Mouse (Mus musculus): ENCODE measurements around the gene Sprr2a3. TPM values are rescaled to one million over a fixed set of nuclear protein-coding genes. Genes with fewer than 3 reads are reported as not detected.
"Not testable (repeated sequence)": the region's sequence is repeated elsewhere in the genome, so short reads cannot be mapped to it uniquely, and the experiment has no call there.

The Sprr2a3 gene
- polyA plus RNA-seq (2021), result not detected

DNA sequence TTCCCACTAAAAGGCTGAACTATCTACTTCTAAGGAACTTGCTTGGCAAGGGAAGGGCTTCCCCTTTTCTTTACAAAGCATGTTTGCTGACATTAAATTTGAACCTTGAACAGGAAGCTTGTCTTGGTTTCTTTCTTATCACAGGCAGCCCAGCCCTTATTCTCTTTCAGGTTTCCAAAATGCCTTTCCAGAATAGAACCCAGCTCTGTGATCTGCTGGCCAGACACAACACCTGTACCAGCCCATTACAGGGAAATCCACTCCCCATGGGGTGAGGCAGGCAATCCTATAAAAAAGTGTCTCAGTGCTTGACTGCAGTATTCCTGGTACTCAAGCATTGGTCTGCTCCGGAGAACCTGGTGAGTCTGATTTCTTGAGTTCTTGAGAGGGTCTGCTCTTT, at the start of gene Sprr2a3:
TSS of gene Sprr2a3 (plus strand) at position 317 of the 400 bp plus-strand sequence.
- ATAC-seq; DNase-seq (ENCODE audit: low read depth, low spot score); POLR2A ChIA-PET; CTCF ChIA-PET; H3K27me3 ChIP-seq; in situ Hi-C loops (cut with MboI; ENCODE audit: low pct_unique_long_range_greater_than_20kb): not testable (repeated sequence)

GRCm38 (mm10) chr3:92236463-92237189, 48.6 kb upstream of the Sprr2a3 start:
- DNase-seq (ENCODE audit: low read depth, low spot score); POLR2A ChIA-PET; in situ Hi-C loops (cut with MboI; ENCODE audit: low pct_unique_long_range_greater_than_20kb); ATAC-seq; H3K27me3 ChIP-seq; CTCF ChIA-PET: not testable (repeated sequence)

DNA sequence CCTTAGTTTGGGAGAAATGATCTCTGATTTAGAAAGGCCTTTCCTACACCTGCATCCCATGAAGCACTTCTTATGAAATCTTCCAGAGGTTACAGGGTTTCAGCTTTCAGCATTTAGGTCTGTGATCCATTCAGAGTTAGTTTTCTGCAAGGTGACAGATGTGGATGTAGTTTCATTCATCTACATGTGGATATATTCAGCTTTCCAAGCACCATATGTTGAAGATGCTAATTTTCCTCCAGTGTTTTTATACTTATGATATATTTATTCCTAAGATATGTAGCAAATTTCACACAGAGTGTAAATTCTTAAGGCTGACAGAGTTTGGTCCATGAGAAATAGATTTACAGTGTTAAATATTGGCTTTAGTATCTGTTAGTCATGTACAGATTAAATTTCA, 46.5 kb upstream of the Sprr2a3 start:
- CTCF ChIA-PET; POLR2A ChIA-PET; H3K27me3 ChIP-seq; in situ Hi-C loops (cut with MboI; ENCODE audit: low pct_unique_long_range_greater_than_20kb); ATAC-seq; DNase-seq (ENCODE audit: low read depth, low spot score): not testable (repeated sequence)

DNA sequence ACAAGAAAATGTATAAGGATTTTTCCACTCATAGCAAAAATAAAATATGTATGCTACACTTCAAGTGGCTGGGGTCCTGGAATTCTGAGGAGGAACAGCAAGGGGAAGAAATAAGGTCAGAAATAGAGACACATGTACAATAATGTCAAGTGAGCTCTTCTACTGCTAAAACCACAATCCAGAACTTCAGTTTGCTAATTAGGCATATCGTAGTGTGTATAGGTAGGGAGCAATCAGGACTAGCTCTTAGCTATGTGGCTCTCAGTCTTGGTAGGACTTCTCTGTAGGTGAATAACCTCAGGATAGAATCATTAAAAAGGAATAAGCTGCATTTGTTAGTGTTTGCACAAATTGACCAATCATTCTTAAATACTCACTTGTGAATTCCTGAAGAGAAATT, 46.0 kb upstream of the Sprr2a3 start:
- H3K27me3 ChIP-seq; CTCF ChIA-PET; POLR2A ChIA-PET; DNase-seq (ENCODE audit: low read depth, low spot score); in situ Hi-C loops (cut with MboI; ENCODE audit: low pct_unique_long_range_greater_than_20kb): not testable (repeated sequence)
- peak; percentile 19 for ATAC-seq

- in situ Hi-C loops (cut with MboI; ENCODE audit: low pct_unique_long_range_greater_than_20kb); POLR2A ChIA-PET; H3K27me3 ChIP-seq; CTCF ChIA-PET; ATAC-seq; DNase-seq (ENCODE audit: low read depth, low spot score): not testable (repeated sequence)
Measured at GRCm38 (mm10) chr3:92244833-92245232, 40.4 kb upstream of the Sprr2a3 start.

DNA sequence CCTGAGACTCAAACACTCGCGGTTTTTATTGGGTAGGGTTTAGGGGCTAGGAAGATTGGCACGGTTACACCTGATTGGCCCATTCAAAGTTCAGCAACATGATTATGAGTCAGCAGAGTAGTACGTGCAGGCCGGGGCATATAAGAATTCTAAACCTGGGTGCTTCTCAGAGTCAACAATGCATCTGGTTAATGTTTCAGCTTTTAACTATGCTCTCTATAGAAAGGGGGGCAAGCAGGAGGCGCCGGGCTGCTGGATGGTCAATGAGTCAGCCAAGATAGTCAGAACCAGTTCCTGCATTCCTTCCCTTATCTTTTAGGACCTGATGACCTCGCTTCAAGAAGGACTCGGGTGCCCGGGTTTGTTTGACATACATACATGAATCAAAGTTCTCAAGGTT, 39.0 kb upstream of the Sprr2a3 start:
- H3K27me3 ChIP-seq; POLR2A ChIA-PET; DNase-seq (ENCODE audit: low read depth, low spot score); in situ Hi-C loops (cut with MboI; ENCODE audit: low pct_unique_long_range_greater_than_20kb); CTCF ChIA-PET: not testable (repeated sequence)
- ATAC-seq, result peak; percentile 56

DNA sequence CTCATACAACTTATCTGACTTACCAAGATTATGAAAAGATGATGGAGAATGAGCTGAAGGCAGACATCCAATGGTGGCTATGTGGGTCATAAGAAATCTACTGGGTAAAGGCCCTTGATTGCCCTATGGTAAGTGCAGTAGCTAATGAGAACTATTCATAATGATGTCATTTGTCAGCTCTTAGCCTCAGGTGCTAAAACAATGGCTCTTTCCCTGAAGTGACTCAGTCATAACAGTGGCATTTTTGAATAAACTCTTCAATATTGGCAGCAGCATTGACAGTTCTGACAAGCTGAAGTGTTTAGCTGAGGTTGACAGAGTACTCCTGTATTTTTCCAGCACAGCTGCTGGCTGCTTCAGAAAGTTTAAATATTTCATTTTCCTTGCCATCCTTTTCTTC, 36.7 kb upstream of the Sprr2a3 start:
- ATAC-seq; POLR2A ChIA-PET; in situ Hi-C loops (cut with MboI; ENCODE audit: low pct_unique_long_range_greater_than_20kb); DNase-seq (ENCODE audit: low read depth, low spot score); CTCF ChIA-PET; H3K27me3 ChIP-seq: not testable (repeated sequence)

- DNase-seq (ENCODE audit: low read depth, low spot score); H3K27me3 ChIP-seq; ATAC-seq; CTCF ChIA-PET; in situ Hi-C loops (cut with MboI; ENCODE audit: low pct_unique_long_range_greater_than_20kb); POLR2A ChIA-PET: not testable (repeated sequence)
Measured at GRCm38 (mm10) chr3:92250450-92250849, 34.8 kb upstream of the Sprr2a3 start.

DNA sequence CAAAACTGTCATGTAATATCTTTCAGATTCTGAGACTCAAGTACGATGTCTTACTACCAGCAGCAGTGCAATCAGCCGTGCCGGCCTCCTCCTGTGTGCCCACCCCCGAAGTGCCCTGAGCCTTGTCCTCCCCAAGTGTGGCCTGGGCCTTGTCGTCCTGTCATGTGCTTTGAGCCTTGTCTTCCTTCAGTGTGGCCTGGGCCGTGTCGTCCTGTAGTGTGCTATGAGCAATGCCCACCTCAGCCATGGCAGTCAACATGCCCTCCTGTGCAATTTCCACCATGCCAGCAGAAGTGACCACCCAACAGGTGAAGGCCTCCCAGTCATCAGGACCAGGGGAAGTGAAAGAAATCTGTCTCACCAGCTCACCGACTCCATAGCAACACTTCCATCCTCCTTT, 31.4 kb upstream of the Sprr2a3 start:
- POLR2A ChIA-PET; CTCF ChIA-PET; H3K27me3 ChIP-seq; DNase-seq (ENCODE audit: low read depth, low spot score); in situ Hi-C loops (cut with MboI; ENCODE audit: low pct_unique_long_range_greater_than_20kb): not testable (repeated sequence)
- ATAC-seq, result peak; percentile 7

DNA sequence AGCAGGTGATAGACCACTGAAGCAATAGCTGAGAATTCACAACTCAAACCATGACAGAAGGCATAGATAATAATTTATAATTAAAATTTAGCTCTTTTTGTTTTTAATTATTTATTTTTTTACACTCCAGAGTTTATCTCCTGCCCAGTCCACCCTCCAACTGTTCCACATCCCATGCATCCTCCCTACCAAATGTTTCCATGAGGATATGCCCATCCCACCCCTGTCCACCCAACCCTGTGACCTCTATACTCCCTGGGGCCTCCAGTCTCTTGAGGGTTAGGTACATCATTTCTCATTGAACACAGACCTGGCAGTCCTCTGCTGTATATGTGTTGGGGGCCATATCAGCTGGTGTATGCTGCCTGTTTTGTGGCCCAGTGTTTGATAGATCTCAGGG, 26.7 kb upstream of the Sprr2a3 start:
- DNase-seq (ENCODE audit: low read depth, low spot score); H3K27me3 ChIP-seq; POLR2A ChIA-PET; ATAC-seq; in situ Hi-C loops (cut with MboI; ENCODE audit: low pct_unique_long_range_greater_than_20kb); CTCF ChIA-PET: not testable (repeated sequence)

GRCm38 (mm10) chr3:92263462-92263861, 21.8 kb upstream of the Sprr2a3 start:
- CTCF ChIA-PET; in situ Hi-C loops (cut with MboI; ENCODE audit: low pct_unique_long_range_greater_than_20kb); POLR2A ChIA-PET; DNase-seq (ENCODE audit: low read depth, low spot score); H3K27me3 ChIP-seq; ATAC-seq: not testable (repeated sequence)

- DNase-seq (ENCODE audit: low read depth, low spot score); CTCF ChIA-PET; in situ Hi-C loops (cut with MboI; ENCODE audit: low pct_unique_long_range_greater_than_20kb); ATAC-seq; POLR2A ChIA-PET; H3K27me3 ChIP-seq: not testable (repeated sequence)
Measured at GRCm38 (mm10) chr3:92271414-92271985, 13.7 kb upstream of the Sprr2a3 start.

- CTCF ChIA-PET; ATAC-seq; DNase-seq (ENCODE audit: low read depth, low spot score); POLR2A ChIA-PET; in situ Hi-C loops (cut with MboI; ENCODE audit: low pct_unique_long_range_greater_than_20kb); H3K27me3 ChIP-seq: not testable (repeated sequence)
Measured at GRCm38 (mm10) chr3:92273504-92273903, 11.7 kb upstream of the Sprr2a3 start.

DNA sequence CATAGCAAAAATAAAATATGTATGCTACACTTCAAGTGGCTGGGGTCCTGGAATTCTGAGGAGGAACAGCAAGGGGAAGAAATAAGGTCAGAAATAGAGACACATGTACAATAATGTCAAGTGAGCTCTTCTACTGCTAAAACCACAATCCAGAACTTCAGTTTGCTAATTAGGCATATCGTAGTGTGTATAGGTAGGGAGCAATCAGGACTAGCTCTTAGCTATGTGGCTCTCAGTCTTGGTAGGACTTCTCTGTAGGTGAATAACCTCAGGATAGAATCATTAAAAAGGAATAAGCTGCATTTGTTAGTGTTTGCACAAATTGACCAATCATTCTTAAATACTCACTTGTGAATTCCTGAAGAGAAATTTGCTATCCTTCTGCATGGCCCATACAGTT, 11.2 kb upstream of the Sprr2a3 start:
- H3K27me3 ChIP-seq; in situ Hi-C loops (cut with MboI; ENCODE audit: low pct_unique_long_range_greater_than_20kb); CTCF ChIA-PET; POLR2A ChIA-PET; DNase-seq (ENCODE audit: low read depth, low spot score): not testable (repeated sequence)
- ATAC-seq, result peak; percentile 28

DNA sequence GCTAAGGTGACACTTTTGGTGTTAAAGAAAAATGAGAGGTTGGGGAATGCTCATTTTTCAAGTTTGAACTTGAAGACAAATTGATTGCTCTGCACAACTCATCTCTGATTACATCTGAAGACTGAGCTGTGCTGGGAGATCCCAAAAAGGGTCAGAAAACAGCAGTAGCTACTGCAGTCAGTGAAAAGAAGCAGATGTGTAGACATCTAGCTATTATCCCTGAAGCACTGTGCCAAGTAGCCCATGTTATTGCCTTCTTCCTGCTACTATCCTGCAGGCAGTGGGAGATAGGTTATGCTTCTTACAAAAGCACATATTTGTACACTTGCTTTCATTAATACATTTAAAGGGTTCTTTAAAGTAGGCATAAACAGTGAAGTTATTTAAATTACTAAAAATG, 5.6 kb upstream of the Sprr2a3 start:
- POLR2A ChIA-PET; in situ Hi-C loops (cut with MboI; ENCODE audit: low pct_unique_long_range_greater_than_20kb); CTCF ChIA-PET; H3K27me3 ChIP-seq; DNase-seq (ENCODE audit: low read depth, low spot score): not testable (repeated sequence)
- ATAC-seq, result peak; percentile 20

DNA sequence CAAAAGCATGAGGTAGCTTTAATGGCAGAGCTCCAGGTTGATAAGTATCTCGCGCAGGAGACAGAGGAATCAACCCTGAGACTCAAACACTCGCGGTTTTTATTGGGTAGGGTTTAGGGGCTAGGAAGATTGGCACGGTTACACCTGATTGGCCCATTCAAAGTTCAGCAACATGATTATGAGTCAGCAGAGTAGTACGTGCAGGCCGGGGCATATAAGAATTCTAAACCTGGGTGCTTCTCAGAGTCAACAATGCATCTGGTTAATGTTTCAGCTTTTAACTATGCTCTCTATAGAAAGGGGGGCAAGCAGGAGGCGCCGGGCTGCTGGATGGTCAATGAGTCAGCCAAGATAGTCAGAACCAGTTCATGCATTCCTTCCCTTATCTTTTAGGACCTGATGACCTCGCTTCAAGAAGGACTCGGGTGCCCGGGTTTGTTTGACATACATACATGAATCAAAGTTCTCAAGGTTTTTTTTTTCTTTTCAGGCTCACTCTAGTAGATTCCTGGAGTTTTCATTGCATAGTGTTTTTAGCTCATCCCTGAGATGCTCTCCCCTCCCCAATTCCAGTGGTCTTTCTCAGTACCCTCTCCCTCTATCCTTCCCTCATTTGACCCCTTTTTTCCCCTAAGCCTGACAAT, 4.1 kb upstream of the Sprr2a3 start:
- H3K27me3 ChIP-seq; CTCF ChIA-PET; DNase-seq (ENCODE audit: low read depth, low spot score); in situ Hi-C loops (cut with MboI; ENCODE audit: low pct_unique_long_range_greater_than_20kb); POLR2A ChIA-PET: not testable (repeated sequence)
- ATAC-seq, result peak; percentile 45

Measured in Patski (cell line).